In genomic region chr1:182333766-182334437, GRCm38 (mm10) we compare ENCODE assay signal across 20 mouse cellular contexts. TPM values are rescaled to one million over a fixed set of nuclear protein-coding genes. Genes with fewer than 3 reads are reported as not detected.
DNase-seq lines count a peak whose midpoint lies in the region; ATAC-seq and TF ChIP-seq lines count a peak whose summit lies in the region.
"Had no signal": no experiment of that assay in that cellular context is flagged by ENCODE, and none has a peak within 500 bp of the region (broad histone marks: within the 10 kb centered on the region; RNA-seq: fewer than 3 reads in every experiment).

No protein-coding gene starts in this region.

- peaks cover 11% of the 10 kb centered on the region; the same call in 1 of the 2 replicates for H3K79me2 ChIP-seq in liver, adult 2 months (ENCODE audit: control insufficient read depth, insufficient read depth, low read length)

- peak; percentile 87 for ATAC-seq in granulocyte monocyte progenitor cell, adult 5-6 weeks (replicated peaks; ENCODE audit: poor library complexity, severe bottlenecking)
- 0 out of 2 replicates have a peak, but pooled peaks have one; percentile 36 for ATAC-seq in neutrophil, adult 5-6 weeks (ENCODE audit: extremely low read depth, insufficient number of reproducible peaks, low FRiP score, poor library complexity, severe bottlenecking)
- ATAC-seq: forebrain, embryonic 16.5 days; hindbrain, embryonic 16.5 days; inflammation-experienced regulatory T-cells, adult 6 months had no signal

- H3K4me3 ChIP-seq in liver, adult 2 months (ENCODE audit: insufficient read depth, low read depth, low read length) = no peak overlapping the region
- H3K4me3 ChIP-seq: embryonic facial prominence, embryonic 13.5 days; forebrain, embryonic 12.5 days; heart, embryonic 10.5 days; hindbrain, embryonic 12.5 days had no signal

- 72% methylated on average over 7 of the region's 7 CpGs for WGBS in liver, adult 2 months

- no peak overlapping the region for H3K27ac ChIP-seq in liver, adult 2 months (replicated peaks; ENCODE audit: insufficient read depth, low read depth, low read length)
- H3K27ac ChIP-seq: embryonic facial prominence, embryonic 13.5 days; forebrain, embryonic 12.5 days; heart, embryonic 10.5 days; hindbrain, embryonic 12.5 days had no signal

- H3K36me3 ChIP-seq in liver, adult 2 months (ENCODE audit: control insufficient read depth, insufficient read depth, low read length) = peaks cover 7% of the 10 kb centered on the region

- peaks cover 6% of the 10 kb centered on the region; the same call in 1 of the 2 replicates for H3K4me1 ChIP-seq in liver, adult 2 months (ENCODE audit: control insufficient read depth, insufficient read depth, low read length)
- H3K4me1 ChIP-seq: heart, embryonic 10.5 days had no signal

- DNase-seq in liver, adult 2 months (ENCODE audit: extremely low read depth, low read depth, low spot score) = peak; percentile 15
- DNase-seq in liver (no peak), NIH3T3 (ENCODE audit: low read depth) (peak; percentile 55)
- no peak for DNase-seq in frontal cortex, postnatal 25 days (ENCODE audit: low spot score in 2 of 2)
- DNase-seq in spleen, adult 18-20 months = no peak
- DNase-seq: cerebellum, adult 11 months; cerebellum, adult 8-10 months; cerebellum, postnatal 36 days; gastrocnemius, postnatal 14 days; heart, postnatal 10 days; heart, postnatal 4 days had no signal

- no peak for TF ChIP-seq CTCF in liver, adult 2 months (IDR thresholded peaks at IDR 0.05; ENCODE audit: low read depth, low read length)

- no peaks in the 10 kb centered on the region for H3K27me3 ChIP-seq in liver, adult 2 months (ENCODE audit: control insufficient read depth, insufficient read depth, low read length)
- H3K27me3 ChIP-seq: embryonic facial prominence, embryonic 13.5 days; forebrain, embryonic 12.5 days; hindbrain, embryonic 12.5 days had no signal

- no peak overlapping the region for H3K9ac ChIP-seq in liver, adult 2 months (ENCODE audit: low read depth, low read length)
- H3K9ac ChIP-seq: embryonic facial prominence, embryonic 13.5 days; forebrain, embryonic 12.5 days; hindbrain, embryonic 12.5 days had no signal

- TF ChIP-seq POLR2A in liver, adult 2 months (IDR thresholded peaks at IDR 0.05; ENCODE audit: extremely low read depth, insufficient read depth, low read length) = no peak

RNA-seq across cellular contexts. Expression of gene Fbxo28, which starts 7.5 kb away (rescaled TPM):
- 5.0 and 5.9 TPM in 2 replicates for total RNA-seq in liver, adult 2 months (2014; rRNA removed)
- 4.7 TPM in 2 replicates for polyA plus RNA-seq in liver, adult 2 months (2012; rRNA removed)
- 12.2 and 14.3 TPM in 2 replicates for total RNA-seq in granulocyte monocyte progenitor cell, adult 5-6 weeks (2014; fragmentation: Nextera tagmentation)
- 12.1 and 22.2 TPM in 2 replicates for total RNA-seq in granulocyte monocyte progenitor cell, adult 5-6 weeks (2017)
- 16.8 and 20.8 TPM in 2 replicates for total RNA-seq in neutrophil, adult 5-6 weeks (2017)

RNA-seq across cellular contexts. Expression of gene Degs1, which starts 51.3 kb away (rescaled TPM):
- total RNA-seq in liver, adult 2 months (2014; rRNA removed) = 57.4 and 86.8 TPM in 2 replicates
- 49.3 and 50.3 TPM in 2 replicates for polyA plus RNA-seq in liver, adult 2 months (2012; rRNA removed)
- total RNA-seq in granulocyte monocyte progenitor cell, adult 5-6 weeks (2014; fragmentation: Nextera tagmentation) = 47.8 and 48.3 TPM in 2 replicates
- total RNA-seq in granulocyte monocyte progenitor cell, adult 5-6 weeks (2017) = 41.5 and 45.5 TPM in 2 replicates
- total RNA-seq in neutrophil, adult 5-6 weeks (2017) = 54.7 and 55.2 TPM in 2 replicates

Comparison
In these comparisons a context has a peak if more than half of its experiments do, and no peak if none do; other contexts are left out.
1. DNase-seq: peak in liver, adult 2 months (single experiment) and NIH3T3 (single experiment); none in liver (single experiment), frontal cortex, postnatal 25 days (0 of 2) and spleen, adult 18-20 months (0 of 2).